In genomic region chr11:112859309-112859708, GRCm38 (mm10) we compare ENCODE assay signal across 28 mouse cellular contexts.
DNase-seq lines count a peak whose midpoint lies in the region; ATAC-seq lines count a peak whose summit lies in the region.
"Had no signal": no experiment of that assay in that cellular context is flagged by ENCODE, and none has a peak within 500 bp of the region (broad histone marks: within the 10 kb centered on the region; RNA-seq: fewer than 3 reads in every experiment).

No protein-coding gene starts in this region.

- no peak for DNase-seq in forebrain, embryonic 10.5 days (ENCODE audit: extremely low spot score, low spot score)
- no peak for DNase-seq in neural tube, embryonic 10.5 days (ENCODE audit: extremely low spot score, low spot score)
- DNase-seq in spleen, adult 18-20 months, result no peak
- no peak for DNase-seq in heart, embryonic 10.5 days (ENCODE audit: low spot score)
- DNase-seq in spleen, postnatal 36 days (ENCODE audit: low spot score in 2 of 2), result no peak
- DNase-seq: adrenal gland, adult 2 months; adrenal gland, postnatal 36 days; cerebellum, adult 8-10 months; cerebellum, postnatal 25 days; gastrocnemius, postnatal 10 days; heart, postnatal 14 days; kidney, adult 11 months; kidney, postnatal 36 days; right cerebral cortex, postnatal 25 days; thymus, postnatal 4 days had no signal

- no peak overlapping the region for H3K4me2 ChIP-seq in forebrain, embryonic 15.5 days (replicated peaks)
- no peak overlapping the region for H3K4me2 ChIP-seq in neural tube, embryonic 15.5 days
- no peak overlapping the region for H3K4me2 ChIP-seq in midbrain, embryonic 13.5 days (replicated peaks)
- H3K4me2 ChIP-seq: embryonic facial prominence, embryonic 15.5 days; kidney, embryonic 15.5 days; limb, embryonic 13.5 days; liver, embryonic 11.5 days; lung, embryonic 15.5 days had no signal

- 0 out of 2 replicates have a peak overlapping the region, but pooled peaks have one; percentile 6 for H3K27ac ChIP-seq in forebrain, embryonic 10.5 days
- no peak overlapping the region for H3K27ac ChIP-seq in forebrain, embryonic 15.5 days (replicated peaks)
- H3K27ac ChIP-seq in neural tube, embryonic 15.5 days (replicated peaks), result 0 out of 2 replicates have a peak overlapping the region, but pooled peaks have one; percentile 28
- peak overlapping the region; percentile 76; the same call in 1 of the 2 replicates for H3K27ac ChIP-seq in midbrain, embryonic 13.5 days
- H3K27ac ChIP-seq in heart, embryonic 10.5 days, result no peak overlapping the region
- H3K27ac ChIP-seq: embryonic facial prominence, embryonic 10.5 days; embryonic facial prominence, embryonic 15.5 days; kidney, embryonic 15.5 days; layer of hippocampus, adult 2 months; left cerebral cortex, adult 2 months; limb, embryonic 13.5 days; lung, embryonic 15.5 days had no signal

- ATAC-seq in forebrain, embryonic 15.5 days (replicated peaks), result no peak
- no peak for ATAC-seq in neural tube, embryonic 15.5 days (ENCODE audit: low FRiP score)
- no peak for ATAC-seq in midbrain, embryonic 13.5 days
- ATAC-seq: activated CD4-positive, CD25-positive, alpha-beta regulatory T cell, adult 4 months had no signal

- H3K4me1 ChIP-seq in forebrain, embryonic 10.5 days, result peaks cover 40% of the 10 kb centered on the region
- H3K4me1 ChIP-seq in forebrain, embryonic 15.5 days, result peaks cover 11% of the 10 kb centered on the region
- H3K4me1 ChIP-seq in neural tube, embryonic 15.5 days, result peaks cover 10% of the 10 kb centered on the region
- peaks cover 25% of the 10 kb centered on the region for H3K4me1 ChIP-seq in midbrain, embryonic 13.5 days (replicated peaks)
- H3K4me1 ChIP-seq in heart, embryonic 10.5 days, result no peaks in the 10 kb centered on the region
- H3K4me1 ChIP-seq: embryonic facial prominence, embryonic 15.5 days; lung, embryonic 15.5 days had no signal

- WGBS in forebrain, embryonic 10.5 days, result 92% methylated on average over 7 of the region's 7 CpGs
- 80% methylated on average over 7 of the region's 7 CpGs for WGBS in forebrain, embryonic 15.5 days
- 66% methylated on average over 7 of the region's 7 CpGs for WGBS in neural tube, embryonic 15.5 days
- 68% methylated on average over 7 of the region's 7 CpGs for WGBS in midbrain, embryonic 13.5 days
- WGBS in heart, embryonic 10.5 days, result 84% methylated on average over 7 of the region's 7 CpGs

- no peaks in the 10 kb centered on the region for H3K36me3 ChIP-seq in forebrain, embryonic 10.5 days (replicated peaks)
- H3K36me3 ChIP-seq in forebrain, embryonic 15.5 days, result no peaks in the 10 kb centered on the region
- H3K36me3 ChIP-seq in neural tube, embryonic 15.5 days, result no peaks in the 10 kb centered on the region
- H3K36me3 ChIP-seq in midbrain, embryonic 13.5 days, result no peaks in the 10 kb centered on the region
- H3K36me3 ChIP-seq in heart, embryonic 10.5 days, result no peaks in the 10 kb centered on the region
- H3K36me3 ChIP-seq: embryonic facial prominence, embryonic 10.5 days; embryonic facial prominence, embryonic 15.5 days; kidney, embryonic 15.5 days; limb, embryonic 13.5 days; lung, embryonic 15.5 days had no signal

- peaks cover 6% of the 10 kb centered on the region for H3K9me3 ChIP-seq in forebrain, embryonic 10.5 days
- H3K9me3 ChIP-seq in forebrain, embryonic 15.5 days, result no peaks in the 10 kb centered on the region
- H3K9me3 ChIP-seq in neural tube, embryonic 15.5 days (replicated peaks), result no peaks in the 10 kb centered on the region
- H3K9me3 ChIP-seq in midbrain, embryonic 13.5 days, result peaks cover 10% of the 10 kb centered on the region
- no peaks in the 10 kb centered on the region for H3K9me3 ChIP-seq in heart, embryonic 10.5 days
- H3K9me3 ChIP-seq: embryonic facial prominence, embryonic 15.5 days; kidney, embryonic 15.5 days; limb, embryonic 13.5 days; lung, embryonic 15.5 days had no signal

- H3K9ac ChIP-seq in forebrain, embryonic 15.5 days (replicated peaks), result no peak overlapping the region
- H3K9ac ChIP-seq in neural tube, embryonic 15.5 days (replicated peaks), result no peak overlapping the region
- H3K9ac ChIP-seq in midbrain, embryonic 13.5 days (replicated peaks), result no peak overlapping the region
- H3K9ac ChIP-seq: embryonic facial prominence, embryonic 15.5 days; kidney, embryonic 15.5 days; limb, embryonic 13.5 days; lung, embryonic 15.5 days had no signal

- H3K27me3 ChIP-seq in forebrain, embryonic 10.5 days (ENCODE audit: poor library complexity, severe bottlenecking), result peaks cover 14% of the 10 kb centered on the region; the same call in 1 of the 2 replicates
- H3K27me3 ChIP-seq in forebrain, embryonic 15.5 days, result no peaks in the 10 kb centered on the region
- no peaks in the 10 kb centered on the region for H3K27me3 ChIP-seq in neural tube, embryonic 15.5 days (replicated peaks)
- no peaks in the 10 kb centered on the region for H3K27me3 ChIP-seq in midbrain, embryonic 13.5 days
- peaks cover 37% of the 10 kb centered on the region for H3K27me3 ChIP-seq in heart, embryonic 10.5 days (ENCODE audit: insufficient read depth, poor library complexity, severe bottlenecking)
- H3K27me3 ChIP-seq: CH12.LX; embryonic facial prominence, embryonic 15.5 days; lung, embryonic 15.5 days had no signal

- no peak overlapping the region for H3K4me3 ChIP-seq in forebrain, embryonic 10.5 days
- H3K4me3 ChIP-seq in forebrain, embryonic 15.5 days, result no peak overlapping the region
- H3K4me3 ChIP-seq in neural tube, embryonic 15.5 days (replicated peaks), result no peak overlapping the region
- H3K4me3 ChIP-seq in midbrain, embryonic 13.5 days (replicated peaks), result no peak overlapping the region
- no peak overlapping the region for H3K4me3 ChIP-seq in heart, embryonic 10.5 days
- H3K4me3 ChIP-seq: embryonic facial prominence, embryonic 10.5 days; embryonic facial prominence, embryonic 15.5 days; kidney, embryonic 15.5 days; layer of hippocampus, adult 2 months; left cerebral cortex, adult 2 months; limb, embryonic 13.5 days; lung, embryonic 15.5 days had no signal

Comparison
In these comparisons a context has a peak if more than half of its experiments do, and no peak if none do; other contexts are left out.
1. H3K27ac ChIP-seq: peak in forebrain, embryonic 10.5 days (single experiment), neural tube, embryonic 15.5 days (single experiment) and midbrain, embryonic 13.5 days (single experiment); none in forebrain, embryonic 15.5 days (single experiment) and heart, embryonic 10.5 days (single experiment).